Mouse (Mus musculus) neural tube, embryonic 11.5 days (tissue): ENCODE results near the gene Plin4. TPM values are rescaled to one million over a fixed set of nuclear protein-coding genes. Genes with fewer than 3 reads are reported as not detected.
A peak's percentile ranks its signal among the peaks of the same experiment; 100 is the strongest.

Source experiments
- ATAC-seq: fragments of 200-750 bp; cut with Nextera tagmentation; 2 replicates; pipeline ENCODE4 v1.8.0; 2017; ENCODE audit warnings: moderate number of reproducible peaks, mild to moderate bottlenecking, moderate TSS enrichment, moderate library complexity; ENCODE audit not compliant: insufficient read depth, low FRiP score, low TSS enrichment
- DNase-seq: peaks from one replicate; pipeline ENCODE4 v3.0.0-alpha.2; 2015; ENCODE audit warnings: low spot score
- H3K27ac ChIP-seq: fragments of 300-500 bp; sonication (generic); 2 replicates; pipeline ENCODE4 v1.5.1; 2014; ENCODE audit warnings: low read depth, mild to moderate bottlenecking, low read length
- H3K27me3 ChIP-seq: fragments of 300-500 bp; sonication (generic); 2 replicates; pipeline ENCODE4 v1.6.1; 2014; ENCODE audit warnings: mild to moderate bottlenecking, low read length, mixed read lengths; ENCODE audit not compliant: control insufficient read depth, insufficient read depth
- H3K36me3 ChIP-seq: fragments of 300-500 bp; sonication (generic); 2 replicates; pipeline ENCODE4 v1.6.1; 2014; ENCODE audit warnings: mild to moderate bottlenecking, low read length, moderate library complexity, mixed read lengths; ENCODE audit not compliant: control insufficient read depth, insufficient read depth
- H3K4me1 ChIP-seq: fragments of 300-500 bp; sonication (generic); 2 replicates; pipeline ENCODE4 v1.6.1; 2014; ENCODE audit warnings: low read length, mixed read lengths; ENCODE audit not compliant: control insufficient read depth, insufficient read depth
- H3K4me2 ChIP-seq: fragments of 300-500 bp; sonication (generic); 2 replicates; pipeline ENCODE4 v1.6.1; 2014; ENCODE audit warnings: low read depth, mild to moderate bottlenecking, moderate library complexity
- H3K4me3 ChIP-seq: fragments of 300-500 bp; sonication (generic); 2 replicates; pipeline ENCODE4 v1.5.1; 2014; ENCODE audit warnings: low read depth, low read length
- H3K9ac ChIP-seq: fragments of 300-500 bp; sonication (generic); 2 replicates; pipeline ENCODE4 v1.6.1; 2014; ENCODE audit warnings: mild to moderate bottlenecking, low read length
- H3K9me3 ChIP-seq: fragments of 300-500 bp; sonication (generic); 2 replicates; pipeline ENCODE4 v1.6.1; 2016; ENCODE audit warnings: low read length; ENCODE audit not compliant: control insufficient read depth
- WGBS: fragments of 180-500 bp; shearing (Covaris S2); extraction: QIAGEN DNeasy Blood & Tissue Kit; methylation state at CpG from one replicate; pipeline ENCODE4 v1.1.7; 2014; 5-methylcytosine and 5-hydroxymethylcytosine counted together
- polyA plus RNA-seq: library from polyadenylated mRNA; unstranded; fragments of >200 nt; fragmentation: Nextera tagmentation; extraction: Ambion mirVana; gene quantifications from 2 replicates; pipeline ENCODE4 v1.2.1, GENCODE M21; 2014

Plin4 gene
- polyA plus RNA-seq, 1 experiment from 2014 or later: 0.13 TPM

DNA sequence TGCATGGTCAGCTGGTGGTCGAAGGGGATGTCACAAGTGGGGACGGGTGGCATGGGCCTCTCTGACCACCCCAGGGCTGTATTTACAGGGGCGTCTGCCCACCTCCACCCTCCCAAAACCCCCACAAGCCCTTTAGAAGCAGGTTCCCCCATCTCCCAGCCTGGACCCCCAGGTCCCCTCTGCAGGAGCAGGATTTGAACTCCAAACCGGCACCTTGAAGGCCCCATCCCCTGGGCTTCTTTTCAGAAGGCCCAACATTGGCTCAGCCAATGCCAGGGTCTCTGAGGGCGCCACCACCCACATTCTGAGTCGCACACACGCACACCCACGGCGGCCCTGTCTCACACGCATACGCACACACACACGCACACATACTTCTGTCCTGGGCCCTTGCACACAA is 13.6 kb upstream of the Plin4 start:
- Histone ChIP-seq H3K27ac (no peak overlapping the region), H3K27me3 (peaks cover 63% of the 10 kb centered on the region), H3K9me3 (peaks cover 10% of the 10 kb centered on the region), H3K4me2 (no peak overlapping the region), H3K4me1 (0 out of 2 replicates have a peak, but pooled peaks cover 2% of the 10 kb centered on the region), H3K9ac (no peak overlapping the region), H3K36me3 (no peaks in the 10 kb centered on the region; the same call in none of the 2 replicates), H3K4me3 (no peak overlapping the region)
- no peak for ATAC-seq
- WGBS: 94% methylated on average over 12 of the region's 12 CpGs
- DNase-seq: no peak

DNA sequence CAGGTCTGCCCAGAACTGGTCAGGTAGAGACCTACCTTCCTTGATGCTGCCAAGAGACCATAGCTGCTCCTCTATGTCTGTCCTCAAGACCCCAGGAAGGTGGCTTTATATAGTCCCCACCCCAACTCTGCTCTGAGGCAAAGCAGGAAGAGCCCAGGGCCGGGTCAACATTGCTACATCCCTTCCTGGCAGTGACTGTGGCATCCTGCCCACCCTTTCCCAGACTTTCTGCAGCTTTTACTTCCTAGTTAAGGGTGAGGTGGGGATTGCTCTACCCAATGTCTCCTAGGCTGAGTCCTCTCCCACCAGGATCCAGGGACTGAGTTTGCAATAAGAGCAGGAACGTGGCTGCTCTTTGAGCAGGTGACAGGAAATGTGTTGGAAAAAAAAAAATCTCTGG is 12.2 kb upstream of the Plin4 start, which contains the start of gene Lrg1:
Gene Lrg1, minus strand, starts transcription at position 176 of the 400 bp plus-strand sequence.
- ATAC-seq (no peak), DNase-seq (no peak)
- WGBS: 63% methylated on average over 2 of the region's 2 CpGs
- Histone ChIP-seq H3K9ac (no peak within 1 kb of the TSS), H3K4me1 (peaks cover 7% of the 10 kb centered on the region; the same call in 1 of the 2 replicates), H3K4me3 (no peak within 1 kb of the TSS), H3K36me3 (no peaks in the 10 kb centered on the region; the same call in 1 of the 2 replicates), H3K9me3 (peaks cover 10% of the 10 kb centered on the region), H3K27me3 (peaks cover 65% of the 10 kb centered on the region), H3K4me2 (no peak within 1 kb of the TSS), H3K27ac (no peak within 1 kb of the TSS)

DNA sequence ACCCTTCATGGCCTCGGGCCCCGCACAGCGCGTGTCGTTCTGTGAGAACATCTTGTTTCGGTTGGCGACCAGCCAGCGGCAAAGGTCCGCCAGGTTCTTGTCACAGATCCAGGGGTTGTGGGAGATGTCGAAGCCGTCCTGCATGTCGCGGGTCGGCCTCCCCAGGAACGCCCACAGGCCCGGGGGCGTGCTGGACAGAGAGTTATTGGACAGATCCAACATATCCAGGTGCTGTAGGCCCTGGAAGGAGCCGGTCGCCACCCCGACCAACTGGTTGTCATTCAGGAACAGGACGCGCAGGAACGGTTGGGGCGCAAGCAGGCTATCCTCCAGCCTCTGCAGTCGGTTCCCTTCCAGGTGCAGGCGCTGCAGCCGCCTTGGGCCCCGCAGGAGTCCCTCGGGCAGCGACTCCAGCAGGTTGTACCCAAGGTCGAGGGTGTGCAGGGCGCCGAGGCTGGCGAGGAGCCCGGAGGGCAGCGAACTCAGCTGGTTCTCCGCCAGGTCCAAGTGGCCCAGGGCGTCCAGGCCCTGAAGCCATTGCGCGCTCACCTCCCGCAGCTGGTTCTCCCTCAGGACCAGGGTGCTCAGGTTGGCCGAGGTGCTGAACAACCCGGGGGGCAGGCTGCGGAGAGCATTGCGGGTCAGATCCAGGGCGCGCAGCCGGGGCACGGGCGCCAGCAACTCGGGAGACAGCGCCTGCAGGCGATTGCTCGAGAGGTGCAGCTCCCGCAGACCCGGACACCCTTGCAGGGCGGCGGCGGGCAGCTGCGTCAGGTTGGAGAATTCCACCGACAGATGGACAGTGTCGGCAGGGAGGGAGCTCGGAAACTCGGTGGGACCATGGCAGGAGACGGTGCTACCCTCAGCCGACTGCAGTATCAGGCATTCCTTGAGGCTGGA is 10.6 kb upstream of the Plin4 start:
- Histone ChIP-seq H3K4me3 (no peak overlapping the region), H3K9ac (no peak overlapping the region), H3K4me2 (no peak overlapping the region), H3K4me1 (peaks cover 7% of the 10 kb centered on the region; the same call in 1 of the 2 replicates), H3K36me3 (no peaks in the 10 kb centered on the region), H3K9me3 (peaks cover 10% of the 10 kb centered on the region), H3K27ac (no peak overlapping the region), H3K27me3 (peaks cover 64% of the 10 kb centered on the region)
- WGBS: 9% methylated on average over 65 of the region's 66 CpGs
- DNase-seq (no peak), ATAC-seq (no peak)

DNA sequence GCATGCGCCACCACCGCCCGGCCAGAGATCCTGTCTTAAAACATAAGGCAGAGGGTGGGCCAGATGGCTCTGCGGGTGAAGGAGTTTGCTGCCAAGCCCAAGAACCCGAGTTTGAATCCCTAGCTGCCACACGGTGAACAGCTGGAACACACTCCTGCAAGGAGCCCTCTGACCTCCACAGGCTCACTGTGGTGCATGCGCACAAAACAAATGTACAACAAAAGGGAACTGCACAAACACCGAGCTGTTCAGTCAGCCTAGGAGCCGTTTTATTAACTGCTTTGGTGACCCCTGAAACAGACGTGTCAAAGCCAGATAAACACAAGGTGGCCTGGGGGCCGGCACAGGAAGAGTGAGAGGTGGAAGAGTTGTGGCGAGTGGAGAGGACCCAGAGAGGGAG is 9.8 kb upstream of the Plin4 start:
- 46% methylated on average over 12 of the region's 12 CpGs for WGBS
- Histone ChIP-seq H3K4me2 (no peak overlapping the region), H3K27ac (no peak overlapping the region), H3K4me1 (peaks cover 7% of the 10 kb centered on the region; the same call in 1 of the 2 replicates), H3K27me3 (peaks cover 57% of the 10 kb centered on the region), H3K4me3 (no peak overlapping the region), H3K9ac (no peak overlapping the region), H3K9me3 (peaks cover 10% of the 10 kb centered on the region), H3K36me3 (no peaks in the 10 kb centered on the region)
- ATAC-seq (no peak), DNase-seq (no peak)

DNA sequence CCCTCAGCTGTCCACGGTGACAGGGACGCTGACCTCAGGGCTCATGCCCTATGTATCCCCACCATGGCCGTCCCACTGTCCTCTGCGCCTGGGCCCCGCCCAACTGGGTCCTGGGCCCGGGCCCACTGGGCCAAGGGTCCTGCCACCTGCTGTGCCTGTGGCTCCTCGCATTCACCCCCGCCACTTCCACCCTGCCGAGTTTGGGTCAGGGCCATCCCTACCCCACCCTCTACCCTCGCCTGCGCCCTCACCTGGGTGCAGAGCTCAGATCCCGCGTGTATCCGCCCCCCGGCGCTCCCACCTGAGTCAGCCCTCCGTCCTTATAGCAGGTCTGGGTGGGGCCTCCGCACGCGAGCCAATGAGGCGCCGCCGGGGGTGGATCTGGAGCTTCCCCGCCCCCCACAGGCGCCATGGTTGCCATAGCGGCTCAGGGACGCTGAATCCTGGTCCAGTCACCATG is 7.7 kb upstream of the Plin4 start, which contains the start of gene Plin5:
Gene Plin5, minus strand, starts transcription at position 346 of the 460 bp plus-strand sequence.
- Histone ChIP-seq H3K4me2 (peak within 1 kb of the TSS; percentile 43), H3K9me3 (0 out of 2 replicates have a peak, but pooled peaks cover 3% of the 10 kb centered on the region), H3K27me3 (peaks cover 42% of the 10 kb centered on the region), H3K27ac (no peak within 1 kb of the TSS), H3K9ac (no peak within 1 kb of the TSS), H3K4me1 (peaks cover 7% of the 10 kb centered on the region; the same call in 1 of the 2 replicates), H3K4me3 (peak within 1 kb of the TSS; percentile 15; the same call in 1 of the 2 replicates), H3K36me3 (no peaks in the 10 kb centered on the region)
- peak; percentile 57 for DNase-seq
- 1% methylated on average over 27 of the region's 27 CpGs for WGBS
- ATAC-seq: no peak

DNA sequence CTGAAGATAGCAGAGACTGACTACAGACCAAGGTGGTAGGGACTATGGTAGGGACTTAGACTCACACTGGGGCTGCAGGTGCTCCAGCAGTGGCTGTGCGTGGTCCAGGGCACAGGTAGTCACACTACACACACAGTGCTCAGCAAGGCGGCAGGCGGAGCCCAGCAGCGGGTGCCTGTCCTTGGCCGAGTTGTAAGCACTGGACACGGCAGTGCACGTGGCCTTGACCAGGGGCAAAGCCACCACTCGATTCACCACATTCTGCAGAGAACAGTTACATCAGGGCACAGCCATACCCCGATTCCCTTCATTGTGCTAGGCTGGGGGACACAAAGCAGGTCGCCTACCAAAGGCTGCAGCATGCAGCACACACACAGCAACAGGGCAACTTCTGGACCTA is 6.6 kb upstream of the Plin4 start:
- Histone ChIP-seq H3K9me3 (no peaks in the 10 kb centered on the region), H3K4me2 (no peak overlapping the region), H3K36me3 (no peaks in the 10 kb centered on the region), H3K9ac (no peak overlapping the region), H3K27me3 (peaks cover 31% of the 10 kb centered on the region), H3K4me1 (peaks cover 7% of the 10 kb centered on the region; the same call in 1 of the 2 replicates), H3K4me3 (no peak overlapping the region), H3K27ac (no peak overlapping the region)
- ATAC-seq: no peak
- no peak for DNase-seq
- WGBS: 79% methylated on average over 10 of the region's 10 CpGs

DNA sequence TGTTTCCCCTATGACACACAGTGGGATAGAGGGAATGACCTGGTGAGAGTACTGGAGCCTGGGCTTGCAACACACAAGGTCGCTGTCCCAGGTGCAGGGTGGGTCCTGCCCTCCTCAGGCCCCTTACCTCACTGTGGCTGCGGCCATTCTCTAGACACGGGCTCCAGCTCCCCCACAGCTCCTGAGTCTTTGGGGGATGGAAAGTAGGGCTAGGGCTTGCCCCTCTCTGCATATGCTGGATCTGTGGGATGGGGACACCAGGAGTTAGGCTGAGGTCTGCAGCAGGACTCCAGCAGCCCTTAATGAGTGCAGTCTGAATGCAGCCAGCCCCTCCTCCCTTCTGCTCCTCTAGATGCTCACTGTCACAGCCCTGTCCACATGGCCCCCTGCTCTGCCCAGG is 3.1 kb upstream of the Plin4 start:
- peaks cover 5% of the 10 kb centered on the region for H3K27me3 ChIP-seq
- H3K4me1 ChIP-seq: peaks cover 5% of the 10 kb centered on the region; the same call in 1 of the 2 replicates
- no peaks in the 10 kb centered on the region for H3K36me3 ChIP-seq
- no peak overlapping the region; the same call in 1 of the 2 replicates for H3K9ac ChIP-seq
- no peak for DNase-seq
- H3K27ac ChIP-seq: no peak overlapping the region
- WGBS: 76% methylated on average over 3 of the region's 3 CpGs
- H3K4me2 ChIP-seq: no peak overlapping the region
- H3K9me3 ChIP-seq: no peaks in the 10 kb centered on the region
- no peak for ATAC-seq
- H3K4me3 ChIP-seq: no peak overlapping the region

DNA sequence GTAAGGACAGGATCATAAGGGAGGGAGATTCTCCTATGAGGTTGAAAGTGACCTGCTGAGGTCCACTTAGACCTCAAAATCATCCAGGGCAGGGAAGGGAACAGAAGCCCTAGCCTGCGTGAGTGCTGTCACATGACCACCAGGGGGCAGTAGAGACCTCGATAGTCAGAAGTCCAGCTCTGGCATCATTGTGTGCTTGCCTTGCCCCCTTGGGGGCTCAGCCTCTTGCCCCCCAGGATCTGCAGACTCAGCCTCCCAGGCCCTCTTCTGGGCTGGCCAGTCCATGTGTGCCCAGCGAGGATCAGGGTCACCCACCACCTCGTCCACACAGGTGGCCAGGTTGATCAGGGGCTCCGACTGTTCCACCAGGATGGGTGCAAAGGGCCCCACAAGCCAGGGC is 2.3 kb upstream of the Plin4 start:
- WGBS: 42% methylated on average over 5 of the region's 5 CpGs

More for the DNA sequence above, 2.3 kb upstream of the Plin4 start:
- Histone ChIP-seq H3K4me2 (no peak overlapping the region), H3K27ac (no peak overlapping the region), H3K4me1 (no peaks in the 10 kb centered on the region), H3K4me3 (no peak overlapping the region), H3K9me3 (no peaks in the 10 kb centered on the region), H3K27me3 (peaks cover 2% of the 10 kb centered on the region), H3K36me3 (no peaks in the 10 kb centered on the region), H3K9ac (no peak overlapping the region)
- no peak; the same call in 1 of the 2 replicates for ATAC-seq
- peak; percentile 75 for DNase-seq
